Mouse (Mus musculus): ENCODE measurements around the gene Nbea.

DNA sequence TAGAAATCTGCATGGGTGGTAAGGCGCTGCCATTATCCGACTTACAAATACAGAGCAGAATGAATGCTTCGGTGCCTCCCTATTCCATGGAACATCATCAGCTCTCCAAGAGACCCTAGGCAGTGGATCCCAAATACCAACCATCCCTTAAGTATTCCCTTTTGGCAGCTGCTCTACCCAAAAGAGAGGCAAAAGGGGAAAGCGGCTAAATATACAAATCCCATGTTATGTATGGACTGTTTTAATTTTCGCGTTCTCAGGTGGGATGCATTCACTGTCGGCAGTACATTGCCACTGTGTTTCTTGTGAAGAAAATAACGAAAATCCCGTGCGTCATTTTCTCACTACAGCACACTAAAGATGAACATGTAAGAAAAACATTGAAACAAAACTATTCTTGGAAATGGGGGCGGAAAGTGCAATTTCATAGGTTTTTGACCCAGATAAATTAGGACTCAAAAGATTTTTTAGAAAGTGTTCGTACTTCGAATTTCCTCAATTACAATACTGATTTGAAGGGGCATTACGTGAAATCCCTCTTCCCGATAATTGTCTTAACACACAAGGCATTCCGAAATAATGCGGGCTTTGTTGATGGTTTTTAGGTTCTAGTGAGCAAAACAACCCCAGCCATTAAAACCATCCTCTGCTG lies 396.5 kb downstream of the Nbea start:
- no peak for TF ChIP-seq CTCF (IDR thresholded peaks at IDR 0.05; ENCODE audit: control insufficient read depth, insufficient read depth, insufficient read length)
- TF ChIP-seq USF1 (IDR thresholded peaks at IDR 0.05; ENCODE audit: low read depth) = no peak
- no peak for TF ChIP-seq MAX (IDR thresholded peaks at IDR 0.05)
- no peak for TF ChIP-seq CEBPB (IDR thresholded peaks at IDR 0.05; ENCODE audit: low read depth)
